Mouse (Mus musculus): ENCODE data around the gene Ncor2. TPM values are rescaled to one million over a fixed set of nuclear protein-coding genes. Genes with fewer than 3 reads are reported as not detected.

The Ncor2 gene
- polyA plus RNA-seq, 1 experiment from 2014 or later, result 17.0 TPM

- ATAC-seq (ENCODE audit: extremely low read depth, insufficient number of reproducible peaks, low FRiP score, low TSS enrichment), result no peak
- H3K4me2 ChIP-seq, result peak overlapping the region; percentile 48
- 30% methylated on average over 7 of the region's 7 CpGs for WGBS
- H3K27me3 ChIP-seq (replicated peaks), result no peaks in the 10 kb centered on the region
- peak overlapping the region; percentile 94 for H3K27ac ChIP-seq (replicated peaks)
- peak overlapping the region; percentile 70 for H3K9ac ChIP-seq
- peaks cover 96% of the 10 kb centered on the region for H3K4me1 ChIP-seq
- H3K36me3 ChIP-seq, result no peaks in the 10 kb centered on the region
- no peaks in the 10 kb centered on the region for H3K9me3 ChIP-seq
- no peak overlapping the region for H3K4me3 ChIP-seq
Observed at GRCm38 (mm10) chr5:125134391-125134790, 44.6 kb downstream of the Ncor2 start.

DNA sequence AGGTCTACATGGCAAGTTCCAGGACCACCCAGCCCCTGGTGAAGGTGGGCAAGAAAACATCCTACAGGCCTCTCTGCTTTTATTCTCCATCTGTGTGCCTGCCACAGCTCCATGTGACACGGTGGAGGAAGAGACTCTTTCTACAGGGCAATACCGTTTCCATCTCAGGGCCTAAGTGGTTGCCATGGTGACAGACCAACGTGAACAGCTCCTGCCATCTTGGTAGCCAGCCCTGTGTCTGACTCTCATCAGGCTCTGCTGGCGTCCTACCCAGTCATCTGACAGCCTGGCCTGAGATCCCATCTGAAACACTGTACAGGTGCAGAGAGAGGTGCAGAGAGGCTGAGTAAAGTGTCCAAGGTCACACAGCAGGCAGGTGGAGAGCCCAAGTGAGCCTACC lies 45.4 kb downstream of the Ncor2 start:
- Histone ChIP-seq H3K9ac (peak overlapping the region; percentile 70; the same call in 1 of the 2 replicates), H3K4me3 (no peak overlapping the region), H3K27me3 (replicated peaks) (no peaks in the 10 kb centered on the region), H3K27ac (replicated peaks) (peak overlapping the region; percentile 94), H3K4me2 (no peak overlapping the region), H3K4me1 (peaks cover 96% of the 10 kb centered on the region), H3K36me3 (no peaks in the 10 kb centered on the region), H3K9me3 (no peaks in the 10 kb centered on the region)
- ATAC-seq (ENCODE audit: extremely low read depth, insufficient number of reproducible peaks, low FRiP score, low TSS enrichment), result no peak
- 52% methylated on average over 4 of the region's 4 CpGs for WGBS

DNA sequence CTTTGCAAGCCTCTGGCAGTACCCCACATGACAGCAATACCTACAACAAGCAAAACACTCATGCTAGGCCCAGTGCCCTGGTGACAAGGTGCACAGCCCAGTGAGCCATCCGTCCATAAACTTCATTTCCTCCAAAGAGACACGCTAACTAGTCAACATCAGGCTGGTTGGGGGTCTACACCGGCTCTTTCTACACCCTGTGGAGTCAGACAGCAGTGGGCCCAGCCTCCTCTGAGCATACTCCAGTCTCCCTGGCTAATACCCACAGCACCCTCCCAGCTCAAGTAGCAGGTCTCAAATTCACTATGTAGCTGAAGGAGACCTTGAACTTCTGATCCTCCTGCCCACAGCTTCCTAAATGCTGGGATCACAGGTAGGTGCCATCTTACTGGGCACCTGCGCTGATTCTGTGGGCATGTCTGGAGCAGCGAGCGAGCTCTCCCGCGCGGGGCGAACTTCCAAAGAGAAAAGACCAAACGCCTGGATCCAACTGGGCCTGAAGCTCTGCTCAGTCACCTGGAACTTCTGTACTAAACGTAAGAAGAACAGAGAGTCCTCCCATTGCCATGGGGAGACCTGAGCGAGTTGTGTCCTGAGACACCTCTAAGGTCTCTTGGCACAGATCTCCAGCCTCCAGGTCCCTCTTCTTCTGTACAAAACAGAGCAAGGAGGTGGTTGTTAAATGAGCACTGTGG lies 46.3 kb downstream of the Ncor2 start:
- no peaks in the 10 kb centered on the region for H3K9me3 ChIP-seq
- 85% methylated on average over 13 of the region's 13 CpGs for WGBS
- no peaks in the 10 kb centered on the region for H3K36me3 ChIP-seq
- H3K27me3 ChIP-seq (replicated peaks), result no peaks in the 10 kb centered on the region
- H3K9ac ChIP-seq, result 0 out of 2 replicates have a peak overlapping the region, but pooled peaks have one; percentile 67
- ATAC-seq (ENCODE audit: extremely low read depth, insufficient number of reproducible peaks, low FRiP score, low TSS enrichment), result no peak
- H3K4me2 ChIP-seq, result no peak overlapping the region
- H3K4me3 ChIP-seq, result no peak overlapping the region
- H3K4me1 ChIP-seq, result peaks cover 96% of the 10 kb centered on the region
- H3K27ac ChIP-seq (replicated peaks), result no peak overlapping the region

DNA sequence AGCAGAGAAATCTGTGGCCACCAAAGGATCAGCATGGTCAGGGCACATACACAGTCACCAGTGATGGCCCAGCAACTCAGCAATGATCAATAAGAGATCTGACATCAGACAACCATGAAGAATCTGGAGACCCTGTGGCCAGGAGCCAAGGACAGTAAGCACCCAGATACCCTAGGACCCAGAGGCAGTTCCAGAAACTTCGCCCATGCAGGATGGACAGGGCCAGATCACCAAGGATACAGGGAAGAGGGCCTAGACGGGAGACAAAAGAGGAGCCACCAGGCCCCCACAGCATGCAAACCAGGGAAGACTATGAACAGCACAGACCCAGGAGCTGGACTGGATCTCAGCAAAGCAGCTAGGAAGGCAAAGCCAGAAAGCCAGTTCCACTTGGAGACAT lies 47.0 kb downstream of the Ncor2 start:
- peaks cover 95% of the 10 kb centered on the region for H3K4me1 ChIP-seq
- no peaks in the 10 kb centered on the region for H3K9me3 ChIP-seq
- H3K27me3 ChIP-seq (replicated peaks), result no peaks in the 10 kb centered on the region
- peak overlapping the region; percentile 67; the same call in 1 of the 2 replicates for H3K9ac ChIP-seq
- H3K4me3 ChIP-seq, result no peak overlapping the region
- no peak overlapping the region for H3K4me2 ChIP-seq
- H3K27ac ChIP-seq (replicated peaks), result no peak overlapping the region
- H3K36me3 ChIP-seq, result no peaks in the 10 kb centered on the region
- WGBS, result 74% methylated on average over 2 of the region's 2 CpGs
- no peak for ATAC-seq (ENCODE audit: extremely low read depth, insufficient number of reproducible peaks, low FRiP score, low TSS enrichment)

GRCm38 (mm10) chr5:125130406-125130805 lies 48.6 kb downstream of the Ncor2 start:
- Histone ChIP-seq H3K9me3 (no peaks in the 10 kb centered on the region), H3K9ac (no peak overlapping the region), H3K27me3 (replicated peaks) (no peaks in the 10 kb centered on the region), H3K27ac (replicated peaks) (0 out of 2 replicates have a peak overlapping the region, but pooled peaks have one; percentile 32), H3K36me3 (no peaks in the 10 kb centered on the region), H3K4me3 (no peak overlapping the region), H3K4me1 (peaks cover 89% of the 10 kb centered on the region), H3K4me2 (no peak overlapping the region)
- WGBS, result 86% methylated on average over 3 of the region's 3 CpGs
- no peak for ATAC-seq (ENCODE audit: extremely low read depth, insufficient number of reproducible peaks, low FRiP score, low TSS enrichment)

- Histone ChIP-seq H3K9ac (peak overlapping the region; percentile 53), H3K36me3 (peaks cover 7% of the 10 kb centered on the region), H3K4me2 (0 out of 2 replicates have a peak overlapping the region, but pooled peaks have one; percentile 28), H3K27ac (replicated peaks) (peak overlapping the region; percentile 59), H3K4me1 (peaks cover 86% of the 10 kb centered on the region), H3K4me3 (no peak overlapping the region), H3K27me3 (replicated peaks) (no peaks in the 10 kb centered on the region), H3K9me3 (no peaks in the 10 kb centered on the region)
- no peak for ATAC-seq (ENCODE audit: extremely low read depth, insufficient number of reproducible peaks, low FRiP score, low TSS enrichment)
- WGBS, result 70% methylated on average over 14 of the region's 14 CpGs
Observed at GRCm38 (mm10) chr5:125128939-125129385, 50.1 kb downstream of the Ncor2 start.

- Histone ChIP-seq H3K4me2 (no peak overlapping the region), H3K27me3 (replicated peaks) (no peaks in the 10 kb centered on the region), H3K9ac (no peak overlapping the region), H3K4me3 (no peak overlapping the region), H3K36me3 (peaks cover 14% of the 10 kb centered on the region), H3K9me3 (no peaks in the 10 kb centered on the region), H3K27ac (replicated peaks) (no peak overlapping the region), H3K4me1 (peaks cover 86% of the 10 kb centered on the region)
- 89% methylated on average over 1 of the region's 1 CpGs for WGBS
- ATAC-seq (ENCODE audit: extremely low read depth, insufficient number of reproducible peaks, low FRiP score, low TSS enrichment), result no peak
Observed at GRCm38 (mm10) chr5:125127920-125128319, 51.1 kb downstream of the Ncor2 start.

- WGBS, result 80% methylated on average over 4 of the region's 4 CpGs
- no peak overlapping the region for H3K4me3 ChIP-seq
- H3K27me3 ChIP-seq (replicated peaks), result no peaks in the 10 kb centered on the region
- H3K9me3 ChIP-seq, result no peaks in the 10 kb centered on the region
- peaks cover 81% of the 10 kb centered on the region for H3K4me1 ChIP-seq
- H3K4me2 ChIP-seq, result no peak overlapping the region
- peaks cover 17% of the 10 kb centered on the region for H3K36me3 ChIP-seq
- no peak overlapping the region for H3K9ac ChIP-seq
- no peak for ATAC-seq (ENCODE audit: extremely low read depth, insufficient number of reproducible peaks, low FRiP score, low TSS enrichment)
- H3K27ac ChIP-seq (replicated peaks), result no peak overlapping the region
Observed at GRCm38 (mm10) chr5:125127426-125127825, 51.6 kb downstream of the Ncor2 start.

- Histone ChIP-seq H3K27me3 (replicated peaks) (no peaks in the 10 kb centered on the region), H3K36me3 (peaks cover 22% of the 10 kb centered on the region), H3K4me3 (no peak overlapping the region), H3K9me3 (no peaks in the 10 kb centered on the region), H3K4me1 (peaks cover 74% of the 10 kb centered on the region), H3K4me2 (no peak overlapping the region), H3K27ac (replicated peaks) (no peak overlapping the region), H3K9ac (no peak overlapping the region)
- no peak for ATAC-seq (ENCODE audit: extremely low read depth, insufficient number of reproducible peaks, low FRiP score, low TSS enrichment)
- 72% methylated on average over 4 of the region's 4 CpGs for WGBS
Observed at GRCm38 (mm10) chr5:125125966-125126464, 53.0 kb downstream of the Ncor2 start.

DNA sequence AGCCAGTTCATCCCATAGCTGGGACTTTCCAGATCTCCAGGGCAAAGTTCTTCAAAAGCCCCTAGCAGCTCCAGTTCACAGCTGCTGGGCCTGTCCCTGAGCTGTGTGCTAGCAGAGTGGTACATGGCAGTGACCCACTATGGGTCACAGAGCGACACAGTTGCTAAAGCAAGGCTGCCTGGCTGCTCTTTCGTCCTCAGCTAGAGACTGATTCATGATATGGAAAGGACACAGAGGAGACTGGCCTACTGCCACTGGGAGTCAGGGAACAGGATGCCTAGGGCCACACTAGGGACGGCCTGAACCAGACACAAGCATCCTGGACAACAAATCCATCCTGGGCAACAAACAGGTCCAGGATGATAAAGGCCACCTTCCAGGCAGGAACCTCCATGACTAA lies 53.8 kb downstream of the Ncor2 start:
- Histone ChIP-seq H3K9me3 (no peaks in the 10 kb centered on the region), H3K4me1 (peaks cover 74% of the 10 kb centered on the region), H3K4me3 (no peak overlapping the region), H3K27me3 (replicated peaks) (no peaks in the 10 kb centered on the region), H3K9ac (no peak overlapping the region), H3K4me2 (no peak overlapping the region), H3K27ac (replicated peaks) (no peak overlapping the region), H3K36me3 (peaks cover 22% of the 10 kb centered on the region)
- no peak for ATAC-seq (ENCODE audit: extremely low read depth, insufficient number of reproducible peaks, low FRiP score, low TSS enrichment)
- 57% methylated on average over 3 of the region's 3 CpGs for WGBS

DNA sequence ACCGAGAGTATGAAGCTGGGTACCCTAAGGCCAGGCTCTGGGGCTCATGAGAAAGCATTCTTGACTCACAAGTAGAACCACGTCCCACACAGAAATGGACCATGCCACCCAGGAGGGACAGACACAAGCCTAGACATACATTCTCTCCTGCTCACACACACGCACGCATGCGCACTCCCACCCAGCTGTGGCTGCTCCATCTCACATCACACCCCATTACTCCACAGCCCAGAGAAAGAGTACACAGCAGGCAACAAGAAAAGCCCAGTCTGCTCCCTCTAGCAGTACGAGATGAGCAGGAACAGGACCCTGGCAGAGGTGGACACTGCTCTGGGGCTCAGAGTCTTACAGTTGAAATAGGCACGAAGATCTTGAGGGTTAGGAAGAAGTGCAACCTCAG lies 55.0 kb downstream of the Ncor2 start:
- ATAC-seq (ENCODE audit: extremely low read depth, insufficient number of reproducible peaks, low FRiP score, low TSS enrichment), result no peak
- Histone ChIP-seq H3K9ac (no peak overlapping the region), H3K9me3 (no peaks in the 10 kb centered on the region), H3K4me3 (no peak overlapping the region), H3K36me3 (peaks cover 31% of the 10 kb centered on the region), H3K27me3 (replicated peaks) (no peaks in the 10 kb centered on the region), H3K4me2 (no peak overlapping the region), H3K27ac (replicated peaks) (no peak overlapping the region), H3K4me1 (peaks cover 68% of the 10 kb centered on the region)
- 71% methylated on average over 7 of the region's 7 CpGs for WGBS

DNA sequence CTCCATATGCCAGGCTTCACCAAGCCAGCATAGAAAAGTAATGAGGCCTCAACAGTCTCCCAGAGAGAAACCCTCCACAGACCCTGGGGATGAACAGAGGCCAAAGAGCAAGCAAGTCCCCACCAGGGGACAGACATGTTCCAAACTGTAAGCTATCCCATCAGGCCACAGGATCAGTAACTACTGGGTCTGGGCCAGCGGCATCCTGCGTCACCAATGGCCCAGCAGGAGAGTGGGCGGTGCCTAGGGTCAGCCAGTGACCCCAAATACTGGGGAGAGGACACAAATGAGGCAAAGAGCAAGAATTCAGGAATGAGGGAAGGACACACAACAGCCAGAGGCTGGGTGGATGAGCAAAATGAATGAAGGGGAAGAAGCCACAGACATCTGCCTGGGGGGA lies 55.8 kb downstream of the Ncor2 start:
- no peaks in the 10 kb centered on the region for H3K27me3 ChIP-seq (replicated peaks)
- H3K9me3 ChIP-seq, result no peaks in the 10 kb centered on the region
- no peak overlapping the region for H3K27ac ChIP-seq (replicated peaks)
- H3K4me1 ChIP-seq, result peaks cover 60% of the 10 kb centered on the region
- H3K4me2 ChIP-seq, result no peak overlapping the region
- H3K4me3 ChIP-seq, result no peak overlapping the region
- no peak overlapping the region for H3K9ac ChIP-seq
- 67% methylated on average over 3 of the region's 3 CpGs for whole genome bisulfite sequencing
- H3K36me3 ChIP-seq, result peaks cover 39% of the 10 kb centered on the region
- ATAC-seq (ENCODE audit: extremely low read depth, insufficient number of reproducible peaks, low FRiP score, low TSS enrichment), result no peak
